Mouse (Mus musculus): ENCODE results near the gene Aen. TPM values are rescaled to one million over a fixed set of nuclear protein-coding genes. Genes with fewer than 3 reads are reported as not detected.

Gene Aen
- polyA plus RNA-seq (2015; fragmentation: Nextera tagmentation; extraction: Ambion mirVana) = 51.6 and 52.7 TPM in 2 replicates

DNA sequence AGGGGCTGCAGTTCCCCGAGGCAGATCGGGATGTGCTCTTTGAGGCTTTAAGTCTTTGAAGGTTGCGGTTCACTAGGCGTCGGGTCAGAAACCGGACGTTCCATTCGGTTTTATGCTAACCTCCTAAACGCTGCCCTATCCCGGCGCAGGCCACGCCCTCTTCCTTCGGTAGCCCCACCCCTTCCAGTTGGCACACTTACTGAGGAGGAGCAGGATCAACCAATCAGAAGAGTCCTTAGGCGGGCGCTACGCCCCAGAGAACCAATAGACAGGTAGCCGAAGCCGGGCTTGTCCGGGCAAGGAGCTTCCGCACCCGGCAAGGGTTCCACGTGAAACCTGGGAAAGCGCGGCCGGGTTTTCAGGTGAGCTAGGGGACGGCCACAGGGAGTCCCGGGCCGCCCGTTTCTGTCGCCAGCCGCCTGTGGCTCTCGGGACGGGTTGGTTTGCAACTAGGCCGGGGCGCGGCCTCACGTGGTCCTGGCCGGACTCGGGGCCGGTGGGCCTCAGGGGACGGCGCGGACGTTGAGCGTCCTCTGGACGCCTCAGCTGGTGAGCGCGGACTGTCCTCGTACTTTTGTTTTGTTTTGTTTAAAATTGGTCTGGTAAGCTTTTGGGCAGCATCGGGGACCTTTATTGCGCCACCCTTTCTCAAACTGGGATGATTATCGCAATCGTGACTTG, at the start of gene Aen:
Gene Aen, plus strand, starts transcription at position 202 of the 681 bp plus-strand sequence.
- Histone ChIP-seq H3K36me3 (replicated peaks) (no peaks in the 10 kb centered on the region), H3K4me1 (peaks cover 22% of the 10 kb centered on the region), H3K4me3 (peak within 1 kb of the TSS; percentile 81), H3K27ac (0 out of 2 replicates have a peak within 1 kb of the TSS, but pooled peaks have one; percentile 41), H3K4me2 (peak within 1 kb of the TSS; percentile 88), H3K9ac (peak within 1 kb of the TSS; percentile 66), H3K27me3 (replicated peaks) (no peaks in the 10 kb centered on the region), H3K9me3 (no peaks in the 10 kb centered on the region)
- peak; percentile 98 for ATAC-seq (replicated peaks)
- under 1% methylated on average over 53 of the region's 53 CpGs for WGBS

GRCm38 (mm10) chr7:78846066-78846716, 49.5 kb upstream of the Aen start:
- Histone ChIP-seq H3K27me3 (replicated peaks) (no peaks in the 10 kb centered on the region), H3K36me3 (replicated peaks) (peaks cover 6% of the 10 kb centered on the region; the same call in 1 of the 2 replicates), H3K27ac (peak overlapping the region; percentile 86; the same call in 1 of the 2 replicates), H3K4me2 (peak overlapping the region; percentile 56), H3K9ac (peak overlapping the region; percentile 89), H3K4me1 (peaks cover 9% of the 10 kb centered on the region), H3K4me3 (peak overlapping the region; percentile 76), H3K9me3 (no peaks in the 10 kb centered on the region)
- ATAC-seq (replicated peaks) = no peak
- 30% methylated on average over 12 of the region's 12 CpGs for WGBS

- ATAC-seq (replicated peaks) = peak; percentile 94
- peak within 1 kb of the TSS; percentile 89 for H3K9ac ChIP-seq
- peak within 1 kb of the TSS; percentile 56 for H3K4me2 ChIP-seq
- peak within 1 kb of the TSS; percentile 86 for H3K27ac ChIP-seq
- H3K4me1 ChIP-seq = peaks cover 9% of the 10 kb centered on the region
- peak within 1 kb of the TSS; percentile 76 for H3K4me3 ChIP-seq
- under 1% methylated on average over 53 of the region's 54 CpGs for WGBS
- no peaks in the 10 kb centered on the region for H3K9me3 ChIP-seq
- H3K36me3 ChIP-seq (replicated peaks) = peaks cover 6% of the 10 kb centered on the region; the same call in 1 of the 2 replicates
- H3K27me3 ChIP-seq (replicated peaks) = no peaks in the 10 kb centered on the region
These were observed 48.8 kb upstream of the Aen start, which contains the start of gene Det1 for GRCm38 (mm10) chr7:78846737-78847434. Gene Det1 (minus strand): TSS chr7:78847263.

DNA sequence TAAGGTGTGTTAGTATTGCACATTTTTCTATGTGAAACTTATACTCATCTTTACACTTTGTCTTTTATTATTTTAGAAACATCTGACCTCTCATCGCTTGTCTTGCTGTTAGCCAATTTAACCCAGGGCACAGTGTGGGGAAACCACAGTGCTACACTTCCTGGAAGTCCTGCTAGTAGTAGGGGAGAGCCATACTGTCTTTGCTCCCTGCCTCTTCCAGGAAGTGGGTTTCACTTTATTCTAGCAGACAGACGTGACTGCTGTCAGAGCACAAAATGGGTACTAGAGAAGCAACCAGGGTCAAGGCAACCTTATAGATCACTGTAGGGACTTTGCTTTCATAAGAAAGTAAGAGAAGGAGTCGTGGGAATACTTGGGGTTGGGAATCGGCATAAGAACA, 41.6 kb upstream of the Aen start:
- no peaks in the 10 kb centered on the region for H3K36me3 ChIP-seq (replicated peaks)
- H3K4me3 ChIP-seq = no peak overlapping the region
- no peak overlapping the region for H3K9ac ChIP-seq
- 78% methylated on average over 4 of the region's 4 CpGs for WGBS
- no peaks in the 10 kb centered on the region for H3K9me3 ChIP-seq
- H3K27ac ChIP-seq = no peak overlapping the region
- no peaks in the 10 kb centered on the region for H3K4me1 ChIP-seq
- ATAC-seq (replicated peaks) = no peak
- no peak overlapping the region for H3K4me2 ChIP-seq
- H3K27me3 ChIP-seq (replicated peaks) = no peaks in the 10 kb centered on the region

GRCm38 (mm10) chr7:78855044-78855655, 40.5 kb upstream of the Aen start:
- no peak for ATAC-seq (replicated peaks)
- H3K9ac ChIP-seq = no peak overlapping the region
- WGBS = 58% methylated on average over 5 of the region's 5 CpGs
- no peaks in the 10 kb centered on the region for H3K27me3 ChIP-seq (replicated peaks)
- no peak overlapping the region for H3K4me3 ChIP-seq
- H3K9me3 ChIP-seq = no peaks in the 10 kb centered on the region
- no peak overlapping the region for H3K4me2 ChIP-seq
- no peaks in the 10 kb centered on the region for H3K4me1 ChIP-seq
- H3K36me3 ChIP-seq (replicated peaks) = no peaks in the 10 kb centered on the region
- no peak overlapping the region for H3K27ac ChIP-seq

DNA sequence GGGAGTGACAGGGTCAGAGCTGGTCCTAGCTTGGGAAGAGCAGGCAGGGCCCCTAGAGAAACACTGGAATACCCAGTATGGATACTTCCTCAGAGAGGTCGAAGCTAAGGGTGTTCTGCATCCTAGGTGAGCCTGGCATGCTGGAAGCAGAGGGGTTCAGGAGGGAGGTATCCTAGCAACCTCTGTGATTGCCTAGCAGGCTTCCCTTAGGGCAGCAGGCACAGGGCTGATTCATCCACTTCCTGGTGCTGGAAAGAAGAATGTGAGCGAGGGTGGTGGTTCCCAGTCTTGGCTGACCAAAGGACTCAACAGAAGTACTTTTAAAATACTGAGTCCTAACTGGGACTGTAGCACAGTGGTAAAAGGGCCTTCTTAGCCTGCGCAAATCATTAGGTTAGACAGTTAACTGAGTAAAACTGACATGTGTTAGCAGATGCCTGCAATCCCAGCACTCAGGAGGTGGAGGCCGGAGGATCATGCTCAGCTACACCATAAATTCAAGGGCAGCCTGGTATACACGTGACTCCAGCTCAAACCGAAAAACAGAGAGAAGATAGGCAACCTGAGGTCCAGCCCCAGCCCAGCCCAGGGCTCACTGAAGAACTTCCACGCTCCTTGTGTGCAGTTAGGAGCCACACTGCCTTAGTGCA, 31.7 kb upstream of the Aen start:
- Histone ChIP-seq H3K36me3 (replicated peaks) (no peaks in the 10 kb centered on the region), H3K4me1 (no peaks in the 10 kb centered on the region), H3K9me3 (no peaks in the 10 kb centered on the region), H3K9ac (no peak overlapping the region), H3K4me2 (no peak overlapping the region), H3K4me3 (no peak overlapping the region), H3K27ac (no peak overlapping the region), H3K27me3 (replicated peaks) (no peaks in the 10 kb centered on the region)
- ATAC-seq (replicated peaks) = no peak
- 73% methylated on average over 7 of the region's 7 CpGs for WGBS

DNA sequence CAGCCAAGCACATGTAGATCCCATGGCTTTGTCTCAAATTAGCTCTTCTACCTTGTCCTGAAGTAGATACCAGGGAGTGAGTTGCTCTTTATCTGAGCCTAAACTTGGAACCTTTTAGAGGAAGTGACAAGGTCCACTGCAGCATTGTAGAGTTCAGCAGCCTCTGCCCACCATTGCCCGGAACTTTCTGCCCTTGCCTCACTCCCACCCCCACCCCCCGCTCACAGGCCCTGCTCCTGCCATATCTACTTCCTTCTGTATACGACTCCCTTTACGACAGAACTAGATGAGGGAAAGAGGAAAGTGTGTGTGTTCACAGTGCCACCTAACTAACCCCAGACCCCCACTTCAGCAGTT, 31.2 kb upstream of the Aen start:
- no peaks in the 10 kb centered on the region for H3K27me3 ChIP-seq (replicated peaks)
- H3K4me1 ChIP-seq = no peaks in the 10 kb centered on the region
- H3K27ac ChIP-seq = no peak overlapping the region
- WGBS = 87% methylated on average over 4 of the region's 4 CpGs
- no peaks in the 10 kb centered on the region for H3K9me3 ChIP-seq
- no peak for ATAC-seq (replicated peaks)
- no peak overlapping the region for H3K4me3 ChIP-seq
- no peak overlapping the region for H3K4me2 ChIP-seq
- no peaks in the 10 kb centered on the region for H3K36me3 ChIP-seq (replicated peaks)
- H3K9ac ChIP-seq = no peak overlapping the region

- WGBS = 75% methylated on average over 12 of the region's 12 CpGs
These were observed 30.3 kb upstream of the Aen start for GRCm38 (mm10) chr7:78865212-78865949.

GRCm38 (mm10) chr7:78868731-78869130, 26.9 kb upstream of the Aen start:
- H3K4me2 ChIP-seq = no peak overlapping the region
- H3K27me3 ChIP-seq (replicated peaks) = no peaks in the 10 kb centered on the region
- H3K27ac ChIP-seq = no peak overlapping the region
- no peak for ATAC-seq (replicated peaks)
- no peaks in the 10 kb centered on the region for H3K9me3 ChIP-seq
- H3K9ac ChIP-seq = no peak overlapping the region
- WGBS = 73% methylated on average over 5 of the region's 5 CpGs
- H3K4me3 ChIP-seq = no peak overlapping the region
- H3K4me1 ChIP-seq = no peaks in the 10 kb centered on the region
- H3K36me3 ChIP-seq (replicated peaks) = no peaks in the 10 kb centered on the region

More at GRCm38 (mm10) chr7:78865212-78865949, 30.3 kb upstream of the Aen start:
- Histone ChIP-seq H3K4me1 (no peaks in the 10 kb centered on the region), H3K4me2 (no peak overlapping the region), H3K36me3 (replicated peaks) (no peaks in the 10 kb centered on the region), H3K9me3 (no peaks in the 10 kb centered on the region), H3K27me3 (replicated peaks) (no peaks in the 10 kb centered on the region), H3K27ac (no peak overlapping the region), H3K9ac (no peak overlapping the region), H3K4me3 (no peak overlapping the region)
- no peak for ATAC-seq (replicated peaks)

DNA sequence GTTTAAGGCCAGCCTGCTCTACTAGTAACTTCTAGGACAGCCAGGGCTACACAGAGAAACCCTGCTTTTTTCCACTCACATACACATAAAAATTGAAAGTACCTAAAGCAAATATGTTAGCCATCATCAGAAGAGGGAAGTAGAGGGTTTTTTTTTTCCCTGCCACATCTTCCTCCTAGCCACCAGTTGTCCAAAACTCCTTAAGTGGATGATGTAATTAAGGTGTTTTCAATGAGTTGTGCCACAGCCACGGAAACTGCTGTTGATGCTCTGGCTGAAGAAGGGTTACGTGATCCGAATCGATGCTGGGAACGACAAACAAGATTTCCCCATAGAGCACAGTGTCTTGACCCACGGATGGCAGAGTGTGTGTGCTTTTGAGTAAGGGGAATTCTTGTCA, 23.3 kb upstream of the Aen start:
- Histone ChIP-seq H3K4me3 (no peak overlapping the region), H3K27ac (no peak overlapping the region), H3K36me3 (replicated peaks) (no peaks in the 10 kb centered on the region), H3K27me3 (replicated peaks) (no peaks in the 10 kb centered on the region), H3K9ac (no peak overlapping the region), H3K9me3 (no peaks in the 10 kb centered on the region), H3K4me2 (no peak overlapping the region), H3K4me1 (no peaks in the 10 kb centered on the region)
- 79% methylated on average over 6 of the region's 6 CpGs for WGBS
- ATAC-seq (replicated peaks) = no peak

- 75% methylated on average over 5 of the region's 5 CpGs for WGBS
- H3K36me3 ChIP-seq (replicated peaks) = no peaks in the 10 kb centered on the region
- no peaks in the 10 kb centered on the region for H3K4me1 ChIP-seq
- no peak overlapping the region for H3K27ac ChIP-seq
- no peaks in the 10 kb centered on the region for H3K27me3 ChIP-seq (replicated peaks)
- H3K9me3 ChIP-seq = no peaks in the 10 kb centered on the region
- H3K4me2 ChIP-seq = no peak overlapping the region
- no peak overlapping the region for H3K4me3 ChIP-seq
- ATAC-seq (replicated peaks) = no peak
- H3K9ac ChIP-seq = no peak overlapping the region
These were observed 22.8 kb upstream of the Aen start for GRCm38 (mm10) chr7:78872831-78873230.
